Mouse (Mus musculus) embryo, embryonic 10 days (tissue): ENCODE results near the gene Tmem88.

ENCODE experiments used
- DNase-seq: peaks from one replicate; pipeline ENCODE4 v3.0.0-alpha.2; 2015; ENCODE audit warnings: low spot score

Tmem88 gene

GRCm38 (mm10) chr11:69357690-69358089 is 40.3 kb downstream of the Tmem88 start:
- DNase-seq: no peak

DNA sequence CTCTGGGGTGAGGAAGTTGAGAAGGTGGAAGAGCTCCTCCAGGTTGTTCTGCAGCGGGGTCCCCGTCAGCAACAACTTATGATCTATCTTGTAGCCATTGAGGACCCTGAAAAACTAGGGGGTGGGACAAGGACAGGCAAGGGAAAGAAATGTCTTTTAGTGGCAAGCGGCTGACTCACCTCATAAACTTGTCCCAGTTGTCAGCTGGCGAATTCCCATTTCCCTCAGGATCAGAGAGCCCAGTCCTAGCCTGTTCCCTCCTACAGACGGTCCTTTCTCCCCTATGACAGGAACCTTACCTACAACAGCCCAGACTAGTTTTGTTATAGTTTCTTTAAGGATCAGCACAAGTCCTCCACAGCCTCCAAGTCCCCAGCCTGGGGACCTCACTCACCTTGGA is 41.5 kb downstream of the Tmem88 start:
- DNase-seq: no peak
